Mouse (Mus musculus) spleen, adult 12 weeks (tissue): Measurements from ENCODE around the gene Csmd2.

Experiments used
- DNase-seq: peaks from one replicate; pipeline ENCODE4 v3.0.0; 2022; ENCODE audit warnings: low spot score

The Csmd2 gene

DNA sequence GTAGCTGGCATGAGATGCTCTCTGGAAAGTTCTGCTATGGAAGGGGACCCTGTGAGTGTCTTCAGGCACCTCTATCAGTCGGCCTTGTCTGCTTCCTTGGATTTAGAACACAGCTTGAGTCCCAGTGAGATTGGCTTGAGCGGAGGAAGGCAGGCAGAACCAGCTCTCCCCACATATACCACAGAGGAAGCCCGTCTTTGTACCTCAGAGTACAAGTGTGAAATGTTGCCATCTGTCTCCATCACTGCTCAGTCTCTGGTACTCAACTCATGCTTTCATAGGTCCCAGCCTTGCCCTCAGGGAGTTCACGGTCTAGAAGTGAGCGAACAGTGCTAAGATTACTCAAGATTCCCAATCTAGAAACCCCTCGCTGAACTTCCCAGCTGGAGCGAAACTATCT, 352.8 kb downstream of the Csmd2 start:
- no peak for DNase-seq

GRCm38 (mm10) chr4:128341315-128341714, 353.7 kb downstream of the Csmd2 start:
- no peak for DNase-seq

GRCm38 (mm10) chr4:128342208-128342607, 354.6 kb downstream of the Csmd2 start:
- no peak for DNase-seq

- no peak for DNase-seq
These were observed 371.1 kb downstream of the Csmd2 start for GRCm38 (mm10) chr4:128358751-128359150.

DNA sequence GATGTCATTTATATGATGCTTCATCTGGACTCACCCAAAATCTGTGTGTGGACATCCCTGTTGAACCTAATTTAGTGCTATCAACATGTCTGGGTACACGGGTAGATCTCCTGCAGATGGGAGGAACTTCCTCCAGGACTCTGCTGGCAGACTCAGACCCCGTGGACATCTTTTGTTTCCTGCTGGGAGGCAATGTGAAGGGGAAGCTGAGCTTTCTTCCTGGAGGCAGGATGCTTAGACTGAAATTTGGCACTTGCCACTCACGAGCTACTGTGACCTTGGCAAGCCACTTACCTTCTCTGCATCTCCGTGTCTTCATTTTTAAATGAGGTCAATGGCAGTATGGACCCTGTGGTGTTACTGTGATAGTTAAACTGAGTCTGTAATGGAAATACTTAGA, 378.2 kb downstream of the Csmd2 start:
- DNase-seq: no peak

DNA sequence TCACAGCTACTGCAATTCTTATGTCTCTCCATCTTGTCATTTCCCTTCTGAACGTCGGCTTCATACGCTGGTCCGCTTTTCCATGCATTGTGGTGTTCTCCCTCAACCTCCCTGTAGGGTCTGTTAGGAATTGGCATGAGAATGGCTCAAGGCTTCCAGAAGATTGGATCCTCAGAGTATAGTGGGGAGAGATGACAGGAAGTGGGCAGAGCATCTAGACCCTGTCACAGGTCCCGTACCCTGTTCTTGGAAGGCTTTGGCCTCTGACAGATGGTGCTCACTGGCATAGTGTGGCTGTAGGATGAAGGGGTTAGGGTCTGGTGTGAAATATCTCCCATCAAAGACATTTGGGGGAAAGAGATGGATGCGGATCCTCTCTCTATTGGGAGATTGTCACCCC, 380.4 kb downstream of the Csmd2 start:
- no peak for DNase-seq

GRCm38 (mm10) chr4:128371766-128372165, 384.1 kb downstream of the Csmd2 start:
- no peak for DNase-seq

GRCm38 (mm10) chr4:128373196-128373595, 385.5 kb downstream of the Csmd2 start:
- DNase-seq: no peak

GRCm38 (mm10) chr4:128374051-128374450, 386.4 kb downstream of the Csmd2 start:
- DNase-seq: no peak

DNA sequence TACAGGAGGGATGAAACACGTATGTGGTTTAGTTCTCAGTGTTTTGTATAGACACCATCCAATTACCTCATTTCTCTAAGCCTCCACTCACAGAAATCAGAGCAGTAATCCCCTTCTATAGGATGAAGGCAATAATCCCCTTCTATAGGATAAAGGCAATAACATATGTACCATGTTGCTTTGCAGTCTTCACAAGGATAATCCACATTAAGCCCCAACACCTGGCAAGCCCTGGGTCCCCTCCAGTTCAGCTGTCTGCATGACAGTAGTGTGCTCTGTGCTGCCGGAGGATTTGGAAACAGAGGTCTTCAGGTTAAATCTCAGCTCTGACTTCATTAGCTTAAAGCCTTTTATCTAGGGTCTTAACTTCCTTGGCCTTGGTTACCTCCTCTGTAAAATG, 391.3 kb downstream of the Csmd2 start:
- no peak for DNase-seq

DNA sequence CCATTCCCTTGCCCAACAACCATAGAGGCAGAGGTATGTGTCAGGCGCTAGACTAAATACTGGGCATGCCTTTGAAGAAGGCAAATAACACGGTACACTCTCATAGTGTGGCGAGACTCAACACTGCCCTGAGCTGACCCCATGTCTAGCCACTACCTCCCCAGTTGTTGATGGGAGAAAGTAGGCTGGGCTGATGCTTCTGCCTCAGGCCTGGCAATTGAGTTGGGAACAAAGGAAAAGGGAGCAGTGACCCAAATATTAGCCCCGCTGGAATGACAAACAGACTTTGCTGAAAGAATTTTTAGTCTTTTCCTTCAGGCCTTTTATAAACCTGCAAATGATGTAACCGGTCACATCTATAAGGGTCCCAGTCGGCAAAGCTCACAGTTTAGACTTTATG, 393.7 kb downstream of the Csmd2 start:
- DNase-seq: no peak

DNA sequence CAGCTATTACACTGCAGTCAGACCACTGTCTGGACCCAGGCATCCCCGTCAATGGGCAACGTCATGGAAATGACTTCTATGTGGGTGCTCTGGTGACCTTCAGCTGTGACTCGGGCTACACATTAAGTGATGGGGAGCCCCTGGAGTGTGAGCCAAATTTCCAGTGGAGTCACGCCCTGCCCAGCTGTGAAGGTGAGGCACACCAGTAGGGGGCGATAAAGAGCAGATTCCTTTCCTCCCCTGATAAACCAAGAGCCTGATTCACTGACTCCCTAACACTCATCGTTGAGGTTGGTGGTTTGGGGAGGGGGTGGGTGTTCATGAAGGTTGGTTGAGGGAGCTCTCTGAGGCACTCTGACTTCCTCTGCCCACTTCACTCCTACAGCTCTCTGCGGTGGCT, 396.1 kb downstream of the Csmd2 start:
- no peak for DNase-seq

- no peak for DNase-seq
These were observed 403.8 kb downstream of the Csmd2 start for GRCm38 (mm10) chr4:128391484-128391883.

DNA sequence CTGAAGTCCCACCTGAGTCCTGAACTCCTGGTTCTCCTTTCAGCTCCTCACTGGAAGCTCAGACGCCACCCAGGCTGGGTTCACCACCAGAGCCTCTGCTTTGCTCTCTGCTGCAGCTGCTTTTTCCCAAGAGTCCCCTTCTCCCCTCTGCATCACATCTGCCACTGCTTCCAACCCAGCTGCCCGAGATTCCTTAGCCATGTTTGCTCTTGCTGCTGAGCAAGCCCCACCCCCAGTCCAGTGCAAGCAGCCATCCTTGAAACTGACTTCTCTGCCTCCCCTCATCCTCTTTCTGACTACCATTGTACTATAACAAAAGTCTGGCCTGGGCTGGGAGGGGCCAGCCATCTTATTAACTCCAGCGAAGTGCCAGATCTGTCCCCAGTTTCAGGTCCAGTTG, 404.6 kb downstream of the Csmd2 start:
- DNase-seq: no peak

DNA sequence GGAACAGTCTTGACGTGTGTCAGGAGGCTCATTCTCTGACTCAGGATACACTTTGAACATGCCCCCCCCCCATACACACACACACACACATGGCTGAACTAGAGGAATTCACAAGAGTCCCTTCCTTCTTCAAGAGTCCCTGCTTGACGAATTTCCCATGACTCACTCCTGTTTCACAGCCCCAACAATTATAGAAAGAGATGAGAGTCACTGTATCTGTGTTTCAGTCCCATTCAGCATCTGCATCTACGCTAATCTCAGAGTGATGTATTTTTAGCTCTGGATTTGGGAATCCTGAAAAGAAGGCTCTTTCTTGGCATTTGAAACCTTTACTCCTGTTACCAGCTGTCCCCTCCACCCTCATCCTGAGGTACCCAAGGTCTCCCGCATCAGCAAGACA, 406.2 kb downstream of the Csmd2 start:
- no peak for DNase-seq

GRCm38 (mm10) chr4:128396616-128397015, 409.0 kb downstream of the Csmd2 start:
- DNase-seq: no peak

- no peak for DNase-seq
These were observed 410.1 kb downstream of the Csmd2 start for GRCm38 (mm10) chr4:128397804-128398203.

DNA sequence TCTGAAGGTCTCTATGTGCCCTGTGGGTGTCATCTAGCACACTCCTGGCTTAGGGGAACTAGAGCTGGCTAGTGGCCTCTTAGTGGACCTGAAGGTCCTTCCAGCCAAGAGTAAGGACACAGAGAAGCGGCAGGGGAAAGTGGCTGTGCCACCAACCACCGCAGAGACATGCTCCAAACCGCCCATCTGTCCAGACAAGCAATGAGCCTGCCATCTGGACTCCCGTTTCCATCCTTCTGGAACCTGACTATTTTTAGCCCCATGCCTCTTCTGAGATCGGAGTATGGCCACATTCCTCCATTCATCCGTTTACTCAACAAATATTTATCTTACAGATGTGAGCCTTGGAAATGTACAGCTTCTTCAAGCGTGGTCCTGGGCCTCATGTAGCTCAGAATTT, 411.3 kb downstream of the Csmd2 start:
- DNase-seq: no peak

DNA sequence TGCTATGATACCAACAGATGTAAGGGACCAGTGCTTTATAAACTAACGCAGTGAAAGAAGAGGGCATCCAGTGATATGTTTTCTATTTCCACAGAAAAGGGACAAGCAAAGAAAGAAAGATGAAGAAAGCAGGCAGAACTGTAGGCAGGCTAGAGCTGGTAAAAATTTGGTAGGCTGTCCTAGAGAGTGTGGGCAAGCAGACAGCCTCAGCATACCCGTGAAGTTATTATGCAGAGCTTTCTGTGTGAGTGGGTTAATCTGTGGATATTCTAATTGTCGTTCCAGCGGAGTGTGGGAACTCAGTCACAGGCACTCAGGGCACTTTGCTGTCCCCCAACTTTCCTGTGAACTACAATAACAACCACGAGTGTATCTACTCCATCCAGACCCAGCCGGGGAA, 412.4 kb downstream of the Csmd2 start:
- DNase-seq: no peak

DNA sequence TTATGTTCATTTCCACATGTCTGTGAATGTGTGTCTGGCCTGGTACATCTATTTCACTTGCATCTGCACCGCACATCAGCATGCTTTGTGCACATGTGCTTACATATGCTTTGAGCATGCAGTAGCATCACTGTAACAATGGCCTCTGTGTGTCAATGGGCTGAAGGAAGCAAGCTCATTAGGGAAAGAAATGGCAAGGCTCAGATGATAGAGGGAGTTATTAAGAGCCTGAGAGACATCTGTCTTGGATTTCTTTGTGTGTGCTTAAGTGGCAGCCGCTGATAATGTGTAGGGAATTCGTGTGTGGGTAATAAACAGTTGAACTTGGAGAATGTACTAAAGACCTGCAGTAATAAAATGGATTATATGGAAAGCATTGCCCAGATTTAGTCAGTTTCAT, 413.9 kb downstream of the Csmd2 start:
- no peak for DNase-seq

- no peak for DNase-seq
These were observed 415.0 kb downstream of the Csmd2 start for GRCm38 (mm10) chr4:128402706-128403105.

- DNase-seq: no peak
These were observed 417.9 kb downstream of the Csmd2 start for GRCm38 (mm10) chr4:128405576-128405975.

GRCm38 (mm10) chr4:128407084-128407845, 419.6 kb downstream of the Csmd2 start:
- no peak for DNase-seq

DNA sequence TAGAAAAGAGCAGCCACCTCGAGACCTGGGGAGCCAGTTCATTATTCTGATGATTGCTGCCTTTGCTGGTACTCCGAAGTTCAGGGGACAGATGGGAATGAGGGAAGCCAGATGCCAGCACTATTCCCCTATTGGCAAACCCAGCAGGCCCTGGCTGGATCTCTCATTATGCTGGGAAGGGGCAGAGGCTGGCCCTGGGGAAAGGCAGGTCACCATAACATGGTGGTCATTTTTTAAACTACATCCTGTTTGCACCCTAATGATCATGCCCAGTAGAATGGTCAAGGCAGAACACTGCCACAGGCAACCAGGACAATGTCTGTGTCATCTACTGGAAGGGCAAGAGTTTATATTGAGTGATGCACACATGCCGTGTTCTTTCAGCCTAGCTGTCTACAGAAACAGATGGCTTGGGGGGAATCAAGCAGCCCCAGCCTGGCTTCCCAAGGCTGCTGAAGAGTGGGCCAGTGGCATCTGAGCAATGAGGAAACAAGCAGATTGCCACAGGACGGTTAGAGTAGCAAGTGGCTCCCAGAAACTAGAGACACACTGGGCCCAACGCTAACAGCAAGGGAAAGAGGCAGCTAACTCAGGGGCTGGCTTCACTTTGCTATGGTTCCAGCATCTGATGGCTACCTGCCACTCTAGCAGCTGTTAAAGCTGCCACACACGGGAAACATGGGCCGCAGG, 424.4 kb downstream of the Csmd2 start:
- no peak for DNase-seq
